ENCODE assay signal across 14 mouse cellular contexts in genomic region chr9:105492744-105493143, GRCm38 (mm10). TPM values are rescaled to one million over a fixed set of nuclear protein-coding genes. Genes with fewer than 3 reads are reported as not detected.
DNase-seq lines count a peak whose midpoint lies in the region; ATAC-seq and TF ChIP-seq lines count a peak whose summit lies in the region.
"Had no signal": no experiment of that assay in that cellular context is flagged by ENCODE, and none has a peak within 500 bp of the region (broad histone marks: within the 10 kb centered on the region; RNA-seq: fewer than 3 reads in every experiment).

No protein-coding gene starts in this region.

- no peaks in the 10 kb centered on the region for H3K27me3 ChIP-seq in lung, embryonic 14.5 days (ENCODE audit: insufficient read depth, low read length)
- no peaks in the 10 kb centered on the region for H3K27me3 ChIP-seq in midbrain, embryonic 16.5 days (ENCODE audit: control insufficient read depth, insufficient read depth, low read depth, low read length)
- H3K27me3 ChIP-seq in kidney, adult 2 months (replicated peaks; ENCODE audit: control insufficient read depth, insufficient read depth, low read length) = no peaks in the 10 kb centered on the region
- H3K27me3 ChIP-seq: megakaryocyte, embryonic 14.5 days had no signal

- H3K4me1 ChIP-seq in lung, embryonic 14.5 days (ENCODE audit: insufficient read depth) = peaks cover 7% of the 10 kb centered on the region; the same call in 1 of the 2 replicates
- H3K4me1 ChIP-seq in midbrain, embryonic 16.5 days (ENCODE audit: control insufficient read depth, insufficient read depth, low read length) = peaks cover 24% of the 10 kb centered on the region
- peaks cover 10% of the 10 kb centered on the region for H3K4me1 ChIP-seq in kidney, adult 2 months (ENCODE audit: control insufficient read depth, insufficient read depth, low read length)

- TF ChIP-seq POLR2A in kidney, adult 2 months (IDR thresholded peaks at IDR 0.05; ENCODE audit: low read depth, low read length) = no peak

- H3K4me2 ChIP-seq in lung, embryonic 14.5 days = peak overlapping the region; percentile 94; the same call in 1 of the 2 replicates
- peak overlapping the region; percentile 91 for H3K4me2 ChIP-seq in midbrain, embryonic 16.5 days (ENCODE audit: low read length)

- no peak overlapping the region for H3K4me3 ChIP-seq in lung, embryonic 14.5 days (ENCODE audit: low read depth, low read length)
- peak overlapping the region; percentile 1; the same call in 1 of the 2 replicates for H3K4me3 ChIP-seq in midbrain, embryonic 16.5 days (ENCODE audit: low read depth, low read length)
- no peak overlapping the region for H3K4me3 ChIP-seq in kidney, adult 2 months (ENCODE audit: insufficient read depth, low read depth, low read length)
- H3K4me3 ChIP-seq: megakaryocyte, embryonic 14.5 days had no signal

- ATAC-seq in lung, embryonic 14.5 days (ENCODE audit: insufficient read depth) = no peak
- no peak for ATAC-seq in midbrain, embryonic 16.5 days
- no peak for ATAC-seq in erythroblast, adult 5-6 weeks (replicated peaks; ENCODE audit: low FRiP score, poor library complexity, severe bottlenecking)

- no peaks in the 10 kb centered on the region for H3K9me3 ChIP-seq in lung, embryonic 14.5 days (ENCODE audit: low read depth, low read length)
- H3K9me3 ChIP-seq in midbrain, embryonic 16.5 days (replicated peaks; ENCODE audit: control insufficient read depth, low read length, poor library complexity, severe bottlenecking) = no peaks in the 10 kb centered on the region
- H3K9me3 ChIP-seq: megakaryocyte, embryonic 14.5 days had no signal

- TF ChIP-seq CTCF in lung, embryonic 14.5 days (IDR thresholded peaks at IDR 0.05; ENCODE audit: low read depth) = no peak
- TF ChIP-seq CTCF in kidney, adult 2 months (conservative IDR thresholded peaks at IDR 0.05; ENCODE audit: insufficient read depth, insufficient read length, low read depth, low read length) = no peak

- DNase-seq in frontal cortex, postnatal 36 days (ENCODE audit: low spot score in 2 of 2) = peak; percentile 30 to 55
- DNase-seq in frontal cortex, postnatal 10 days (ENCODE audit: low spot score in 2 of 2) = no peak
- no peak for DNase-seq in lung, embryonic 14.5 days
- no peak for DNase-seq in lung, postnatal 4 days
- DNase-seq in brain, adult 2 months (ENCODE audit: low read depth, low spot score) = peak; percentile 90
- DNase-seq in kidney, adult 2 months = no peak
- DNase-seq: adrenal gland, postnatal 36 days; cerebellum, adult 8-10 months; gastrocnemius, postnatal 25 days; thymus, postnatal 14 days had no signal

- 54% methylated on average over 3 of the region's 3 CpGs for WGBS in lung, embryonic 14.5 days
- WGBS in midbrain, embryonic 16.5 days = 75% methylated on average over 3 of the region's 3 CpGs
- 69% methylated on average over 3 of the region's 3 CpGs for WGBS in kidney, adult 2 months

- no peak overlapping the region for H3K27ac ChIP-seq in lung, embryonic 14.5 days (ENCODE audit: low read depth)
- H3K27ac ChIP-seq in midbrain, embryonic 16.5 days (ENCODE audit: low read length) = no peak overlapping the region
- H3K27ac ChIP-seq in kidney, adult 2 months (ENCODE audit: insufficient read depth, low read depth, low read length) = no peak overlapping the region
- H3K27ac ChIP-seq: liver, embryonic 14.5 days had no signal

- H3K36me3 ChIP-seq in lung, embryonic 14.5 days (ENCODE audit: insufficient read depth) = no peaks in the 10 kb centered on the region
- no peaks in the 10 kb centered on the region for H3K36me3 ChIP-seq in midbrain, embryonic 16.5 days (ENCODE audit: control insufficient read depth, insufficient read depth, low read length)
- no peaks in the 10 kb centered on the region for H3K36me3 ChIP-seq in kidney, adult 2 months (ENCODE audit: control insufficient read depth, insufficient read depth, low read length)

- no peak overlapping the region for H3K9ac ChIP-seq in lung, embryonic 14.5 days
- H3K9ac ChIP-seq in midbrain, embryonic 16.5 days (ENCODE audit: low read depth, low read length) = no peak overlapping the region
- H3K9ac ChIP-seq: liver, embryonic 14.5 days had no signal

RNA-seq across cellular contexts. Expression of gene Atp2c1, which starts 34.4 kb away (rescaled TPM):
- 74.3 and 74.9 TPM in 2 replicates for polyA plus RNA-seq in lung, embryonic 14.5 days (2014; fragmentation: Nextera tagmentation; extraction: Ambion mirVana)
- polyA plus RNA-seq in midbrain, embryonic 16.5 days (2015; fragmentation: Nextera tagmentation; extraction: Ambion mirVana) = 108 and 136 TPM in 2 replicates
- 11.5 and 15.4 TPM in 2 replicates for total RNA-seq in erythroblast, adult 5-6 weeks (2015; ENCODE audit: low replicate concordance)
- 29.7 and 33.7 TPM in 2 replicates for total RNA-seq in erythroblast, adult 5-6 weeks (2017; ENCODE audit: low replicate concordance)
- polyA plus RNA-seq in kidney, adult 2 months (2012; rRNA removed) = 59.9 and 69.5 TPM in 2 replicates

Comparison
In these comparisons a context has a peak if more than half of its experiments do, and no peak if none do; other contexts are left out.
1. DNase-seq: peak in frontal cortex, postnatal 36 days (2 of 2) and brain, adult 2 months (single experiment); none in frontal cortex, postnatal 10 days (0 of 2), lung, embryonic 14.5 days (single experiment), lung, postnatal 4 days (0 of 2) and kidney, adult 2 months (single experiment).